Mouse (Mus musculus): Measurements from ENCODE around the gene Lpin1.

DNA sequence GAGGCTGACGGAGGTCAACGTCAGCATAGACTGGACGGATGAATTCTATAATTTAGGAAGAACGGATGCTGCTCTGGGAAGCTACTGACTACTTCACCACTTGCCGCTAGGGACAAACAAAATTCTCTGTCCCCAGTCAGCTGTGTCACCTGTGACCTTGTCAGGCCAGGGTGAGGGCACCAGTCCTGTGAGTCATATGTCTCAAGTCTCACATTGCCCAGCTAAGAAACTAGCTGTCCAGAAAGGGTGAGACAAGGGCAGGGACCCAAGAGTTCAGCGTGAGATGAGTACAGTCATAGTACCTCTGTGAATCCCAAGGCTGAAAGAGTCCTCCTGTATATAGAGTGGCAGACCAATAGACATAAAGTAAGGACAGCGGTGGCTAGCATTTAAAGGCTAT is 17.0 kb downstream of the Lpin1 start:
- TF ChIP-seq USF1 (IDR thresholded peaks at IDR 0.05; ENCODE audit: low read depth), result no peak
- no peak for TF ChIP-seq MAX (IDR thresholded peaks at IDR 0.05)
- TF ChIP-seq CTCF (IDR thresholded peaks at IDR 0.05; ENCODE audit: control insufficient read depth, insufficient read depth, insufficient read length), result no peak
- TF ChIP-seq FOSL1 (IDR thresholded peaks at IDR 0.05; ENCODE audit: insufficient read depth, low read length, poor library complexity, severe bottlenecking), result no peak
- no peak for TF ChIP-seq MYOG (IDR thresholded peaks at IDR 0.05; ENCODE audit: control insufficient read depth, extremely low read depth, insufficient read length)

Measured in C2C12 (cell line).